In the genomic region with DNA sequence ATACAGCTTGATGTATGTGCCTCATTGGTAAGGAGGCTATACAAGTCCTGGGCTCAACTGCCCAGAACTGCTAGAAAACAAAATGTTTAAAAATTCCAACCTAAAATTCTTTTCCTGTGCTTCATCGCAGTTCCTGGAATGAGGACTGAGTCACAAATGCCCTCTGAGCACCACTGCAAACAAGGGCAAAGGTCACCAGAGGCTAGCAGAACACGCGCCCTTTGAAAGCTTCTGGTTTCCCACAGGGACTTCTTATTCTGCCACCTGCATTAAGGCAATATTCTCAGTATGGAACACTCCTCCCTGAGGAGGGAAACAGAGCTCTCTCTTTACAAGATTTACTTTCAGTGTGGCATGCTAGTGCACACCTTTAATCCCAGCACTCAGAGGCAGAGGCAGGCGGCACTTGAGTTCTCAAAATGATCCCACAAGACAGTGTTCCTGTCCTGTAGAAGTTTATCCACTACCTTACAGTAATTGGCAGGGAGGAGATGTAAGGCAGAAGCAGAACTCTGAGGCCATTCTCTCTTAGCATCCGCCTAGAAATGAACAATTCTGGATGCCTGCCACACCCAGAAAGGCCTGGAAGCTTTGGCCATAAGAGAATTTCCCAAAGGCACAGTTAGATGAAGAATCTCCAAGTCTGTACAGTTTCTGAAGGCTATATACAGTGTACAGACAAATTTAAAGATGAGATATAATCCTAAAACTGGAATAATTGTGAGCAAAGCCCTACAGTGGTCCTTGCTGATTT, we compare ENCODE assay signal across 11 mouse cellular contexts. TPM values are rescaled to one million over a fixed set of nuclear protein-coding genes. Genes with fewer than 3 reads are reported as not detected.
DNase-seq lines count a peak whose midpoint lies in the region; ATAC-seq and TF ChIP-seq lines count a peak whose summit lies in the region.
"Had no signal": no experiment of that assay in that cellular context is flagged by ENCODE, and none has a peak within 500 bp of the region (broad histone marks: within the 10 kb centered on the region; RNA-seq: fewer than 3 reads in every experiment).

No protein-coding gene starts in this region.

- peak overlapping the region; percentile 33; the same call in 1 of the 2 replicates for H3K27ac ChIP-seq in lung, embryonic 15.5 days
- H3K27ac ChIP-seq in heart, embryonic 16.5 days (ENCODE audit: low read length), result peak overlapping the region; percentile 40

- TF ChIP-seq POLR2A in myocyte (IDR thresholded peaks at IDR 0.05; ENCODE audit: insufficient read length, low read depth), result no peak

- no peak for ATAC-seq in lung, embryonic 15.5 days (ENCODE audit: borderline replicate concordance, extremely low read depth, low FRiP score, low TSS enrichment)
- ATAC-seq in heart, embryonic 16.5 days (replicated peaks; ENCODE audit: extremely low read depth, insufficient read depth, low FRiP score), result no peak
- no peak for ATAC-seq in activated CD4-positive, CD25-positive, alpha-beta regulatory T cell, adult 4 months

- H3K4me3 ChIP-seq in lung, embryonic 15.5 days, result no peak overlapping the region
- H3K4me3 ChIP-seq in heart, embryonic 16.5 days (ENCODE audit: low read length), result no peak overlapping the region
- no peak overlapping the region for H3K4me3 ChIP-seq in myocyte

- no peaks in the 10 kb centered on the region for H3K9me3 ChIP-seq in lung, embryonic 15.5 days
- no peaks in the 10 kb centered on the region for H3K9me3 ChIP-seq in heart, embryonic 16.5 days (replicated peaks; ENCODE audit: control insufficient read depth, low read length)

- peaks cover 15% of the 10 kb centered on the region for H3K36me3 ChIP-seq in lung, embryonic 15.5 days
- H3K36me3 ChIP-seq in heart, embryonic 16.5 days (ENCODE audit: control insufficient read depth, insufficient read depth), result peaks cover 14% of the 10 kb centered on the region
- H3K36me3 ChIP-seq in myocyte (ENCODE audit: control insufficient read depth, insufficient read depth), result peaks cover 6% of the 10 kb centered on the region

- no peaks in the 10 kb centered on the region for H3K27me3 ChIP-seq in lung, embryonic 15.5 days
- no peaks in the 10 kb centered on the region for H3K27me3 ChIP-seq in heart, embryonic 16.5 days (ENCODE audit: control insufficient read depth, insufficient read depth, low read length)
- no peaks in the 10 kb centered on the region for H3K27me3 ChIP-seq in myocyte (ENCODE audit: control insufficient read depth, insufficient read depth, insufficient read length)

- peak; percentile 91 for DNase-seq in heart, adult 11 months
- no peak for DNase-seq in heart, postnatal 4 days
- no peak for DNase-seq in lung, postnatal 25 days (ENCODE audit: low spot score)
- no peak for DNase-seq in frontal cortex, postnatal 10 days (ENCODE audit: low spot score in 2 of 2)
- DNase-seq: cerebellum, adult 9-11 months; layer of hippocampus, adult 9-11 months; thymus, adult 2 months had no signal

- H3K4me1 ChIP-seq in lung, embryonic 15.5 days, result peaks cover 42% of the 10 kb centered on the region
- H3K4me1 ChIP-seq in heart, embryonic 16.5 days (ENCODE audit: control insufficient read depth, insufficient read depth, low read length), result peaks cover 34% of the 10 kb centered on the region

- no peak overlapping the region for H3K9ac ChIP-seq in lung, embryonic 15.5 days
- peak overlapping the region; percentile 29; the same call in 1 of the 2 replicates for H3K9ac ChIP-seq in heart, embryonic 16.5 days (ENCODE audit: low read length)

- no peak overlapping the region for H3ac ChIP-seq in myocyte (ENCODE audit: control insufficient read depth, insufficient read length)

- peaks cover 80% of the 10 kb centered on the region for H3K79me2 ChIP-seq in myocyte (ENCODE audit: control insufficient read depth, insufficient read depth)

- 60% methylated on average over 5 of the region's 5 CpGs for WGBS in lung, embryonic 15.5 days
- 45% methylated on average over 5 of the region's 5 CpGs for WGBS in heart, embryonic 16.5 days

- H3K4me2 ChIP-seq in lung, embryonic 15.5 days, result no peak overlapping the region
- H3K4me2 ChIP-seq in heart, embryonic 16.5 days (ENCODE audit: low read depth, low read length), result no peak overlapping the region
- H3K4me2 ChIP-seq in myocyte (ENCODE audit: low read depth), result peak overlapping the region; percentile 65

TF ChIP-seq in myocyte, 11 proteins besides CTCF, POLR2A, EP300 and RAD21:
- TF ChIP-seq MAX (IDR thresholded peaks at IDR 0.05; ENCODE audit: low read depth) (no peak), USF1 (IDR thresholded peaks at IDR 0.05; ENCODE audit: low read depth) (no peak), CEBPB (IDR thresholded peaks at IDR 0.05; ENCODE audit: insufficient read depth, poor library complexity, severe bottlenecking) (no peak), MYOG (IDR thresholded peaks at IDR 0.05; ENCODE audit: control insufficient read depth in 1 of 3, insufficient read depth in 1 of 3, insufficient read length in 2 of 3, low read depth in 2 of 3) (no peak), TCF3 (IDR thresholded peaks at IDR 0.05; ENCODE audit: insufficient read length, low read depth) (no peak), SRF (IDR thresholded peaks at IDR 0.05; ENCODE audit: control insufficient read depth, insufficient read length, low read depth) (no peak), MYOD1 (IDR thresholded peaks at IDR 0.05; ENCODE audit: control insufficient read depth in 1 of 3, insufficient read length in 2 of 3, low read depth in 2 of 3) (no peak), REST (IDR thresholded peaks at IDR 0.05; ENCODE audit: insufficient read depth, insufficient read length) (no peak), TCF12 (IDR thresholded peaks at IDR 0.05; ENCODE audit: insufficient read depth, poor library complexity, severe bottlenecking) (no peak), E2F4 (IDR thresholded peaks at IDR 0.05; ENCODE audit: insufficient read depth) (no peak), POLR2AphosphoS2 (IDR thresholded peaks at IDR 0.05; ENCODE audit: insufficient read length, low read depth) (no peak)

RNA-seq across cellular contexts. Expression of a gene that starts 56.1 kb away (rescaled TPM):
- total RNA-seq in heart, postnatal 4 days (2021), result 100 to 1,000 TPM; 571 to 581 TPM
- 155 and 163 TPM in 2 replicates for polyA plus RNA-seq in lung, embryonic 15.5 days (2015; fragmentation: Nextera tagmentation; extraction: Ambion mirVana)
- polyA plus RNA-seq in heart, embryonic 16.5 days (2015; fragmentation: Nextera tagmentation; extraction: Ambion mirVana), result 164 and 178 TPM in 2 replicates
- polyA plus RNA-seq in myocyte (2012; fragmentation: generic; extraction: Trizol), result 85.4 TPM
- 10 to 100 TPM; 96.3 to 98.1 TPM for polyA plus RNA-seq in activated CD4-positive, CD25-positive, alpha-beta regulatory T cell, adult 4 months (2017; shearing (Covaris generic))
